Mouse (Mus musculus) liver, embryonic 14 days (tissue): ENCODE results near the gene Ggps1. TPM values are rescaled to one million over a fixed set of nuclear protein-coding genes. Genes with fewer than 3 reads are reported as not detected.

Experiments used
- polyA plus RNA-seq: library from polyadenylated mRNA; depleted of rRNA; stranded (reverse); fragments of >200 nt; gene quantifications from 2 replicates; pipeline ENCODE4 v1.2.3, GENCODE M21; 2012; rRNA removed

Gene Ggps1
- polyA plus RNA-seq = 6.1 and 7.6 TPM in 2 replicates

GRCm38 (mm10) chr13:14063013-14063941 is at the start of gene Ggps1, which contains the start of gene Arid4b:
Gene Ggps1 (minus strand): TSS chr13:14063488.
Gene Arid4b (plus strand): TSS chr13:14063232.

GRCm38 (mm10) chr13:14039292-14039965 is 23.9 kb downstream of the Ggps1 start, which contains the start of gene Tbce:
Gene Tbce (minus strand): TSS chr13:14039638.

Other genes starting within 250 kb of the Ggps1 start
- gene B3galnt2, start 109.0 kb downstream of the Ggps1 start, polyA plus RNA-seq = 20.7 and 23.3 TPM in 2 replicates
- gene Tbce, start 23.9 kb downstream of the Ggps1 start, polyA plus RNA-seq = 38.1 and 40.4 TPM in 2 replicates
- gene Arid4b, start 256 bp downstream of the Ggps1 start, polyA plus RNA-seq = 5.7 and 5.9 TPM in 2 replicates